Mouse (Mus musculus) retina, postnatal 7 days (tissue): ENCODE measurements around the gene Vim.
"Not testable (repeated sequence)": the region's sequence is repeated elsewhere in the genome, so short reads cannot be mapped to it uniquely, and the experiment has no call there.

Source experiments
- DNase-seq: peaks from one replicate; pipeline ENCODE4 v3.0.0-alpha.2; 2012; ENCODE audit warnings: low read depth, low spot score

Vim gene

DNA sequence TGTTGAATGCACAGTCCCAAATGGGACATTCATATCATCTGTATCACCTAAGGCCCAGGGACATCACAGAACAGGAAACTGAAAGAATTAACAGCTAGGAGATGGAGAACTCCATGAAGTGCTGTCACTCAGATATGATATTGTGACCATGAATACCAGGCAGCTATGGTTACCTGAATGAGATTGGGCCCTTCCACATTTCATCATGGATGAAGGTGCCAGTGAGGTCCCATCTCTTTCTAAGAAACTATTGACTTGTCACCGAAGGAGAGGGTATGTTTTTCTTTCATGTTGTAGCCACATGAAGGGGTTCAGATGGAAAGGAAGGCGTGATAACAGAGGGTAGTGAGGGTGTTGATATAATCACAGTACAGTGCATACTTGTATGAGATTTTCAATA, 13.3 kb upstream of the Vim start:
- DNase-seq, result no peak

DNA sequence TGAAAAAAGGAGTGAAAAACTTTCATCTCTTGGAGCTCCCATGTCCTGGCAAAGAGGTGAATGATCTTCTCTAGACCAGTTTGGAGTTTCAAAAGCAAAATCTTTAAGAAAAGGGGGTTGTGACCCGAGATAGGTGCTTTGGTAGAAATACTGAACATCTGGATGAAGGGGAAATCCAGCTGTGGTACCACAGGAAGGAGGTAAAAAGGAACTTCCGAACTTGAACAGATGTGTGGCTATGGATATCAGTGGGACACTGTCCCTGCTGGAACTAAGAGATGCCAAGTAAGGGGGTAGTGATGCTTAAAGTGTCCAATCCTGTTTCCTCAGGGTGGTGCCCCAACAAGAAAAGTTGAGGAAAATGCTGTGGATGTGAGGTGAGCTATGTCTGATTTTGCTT, 3.6 kb upstream of the Vim start:
- DNase-seq, result no peak

- no peak for DNase-seq
Observed at GRCm38 (mm10) chr2:13572101-13572553, 1.6 kb upstream of the Vim start.

- no peak for DNase-seq
Observed at GRCm38 (mm10) chr2:13572647-13573407, 900 bp upstream of the Vim start.

GRCm38 (mm10) chr2:13574066-13574800, 506 bp downstream of the Vim start:
- DNase-seq, result peak; percentile 46

- DNase-seq, result no peak
Observed at GRCm38 (mm10) chr2:13574801-13575150, 1.0 kb downstream of the Vim start.

DNA sequence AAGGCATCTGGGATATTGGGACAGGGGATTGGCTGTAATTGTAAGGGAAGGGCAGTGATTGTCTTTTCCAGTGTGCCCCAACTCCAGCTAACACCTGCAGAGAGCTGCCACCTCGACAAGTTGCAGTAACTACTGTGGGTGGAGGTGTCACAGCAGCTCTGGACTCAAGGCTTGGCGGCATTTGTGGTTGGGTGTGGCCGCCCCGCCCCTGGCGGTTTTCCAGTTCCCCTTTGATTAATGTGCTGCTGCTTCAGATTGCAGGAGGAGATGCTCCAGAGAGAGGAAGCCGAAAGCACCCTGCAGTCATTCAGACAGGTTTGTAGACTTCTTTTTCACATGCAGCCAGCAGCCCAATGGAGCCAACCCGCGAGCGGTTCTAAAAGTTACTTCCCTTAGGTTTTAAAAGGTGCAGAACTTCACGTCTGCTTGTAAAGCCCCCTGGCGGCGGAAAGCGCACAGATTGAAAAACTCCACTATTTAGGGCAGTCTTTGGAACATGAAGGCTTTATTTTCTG, 1.6 kb downstream of the Vim start:
- no peak for DNase-seq

DNA sequence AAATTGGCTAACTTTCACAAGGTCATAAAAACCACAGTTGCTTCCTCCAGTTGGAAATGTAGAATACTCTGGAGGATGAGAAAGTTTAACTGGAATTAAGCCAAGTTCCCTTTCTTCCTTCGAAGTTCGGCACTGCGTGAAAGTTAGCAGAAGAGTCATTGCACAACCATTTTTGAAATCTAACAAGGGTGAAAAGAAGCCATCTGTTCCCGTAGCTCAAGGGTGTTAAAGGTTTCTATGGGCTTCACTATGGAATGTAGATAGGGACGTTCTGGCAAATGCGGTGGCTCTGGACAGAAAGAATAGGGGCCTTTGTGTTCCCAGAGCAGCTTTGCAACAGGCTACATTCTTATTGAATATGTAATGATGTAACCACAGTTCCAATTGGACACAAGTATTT, 2.2 kb downstream of the Vim start:
- no peak for DNase-seq

GRCm38 (mm10) chr2:13577399-13577798, 3.7 kb downstream of the Vim start:
- DNase-seq, result no peak

- no peak for DNase-seq
Observed at GRCm38 (mm10) chr2:13578473-13579152, 4.9 kb downstream of the Vim start.

GRCm38 (mm10) chr2:13579315-13579714, 5.6 kb downstream of the Vim start:
- no peak for DNase-seq

- DNase-seq, result no peak
Observed at GRCm38 (mm10) chr2:13579991-13580390, 6.3 kb downstream of the Vim start.

GRCm38 (mm10) chr2:13582184-13582583, 8.5 kb downstream of the Vim start:
- DNase-seq, result no peak

DNA sequence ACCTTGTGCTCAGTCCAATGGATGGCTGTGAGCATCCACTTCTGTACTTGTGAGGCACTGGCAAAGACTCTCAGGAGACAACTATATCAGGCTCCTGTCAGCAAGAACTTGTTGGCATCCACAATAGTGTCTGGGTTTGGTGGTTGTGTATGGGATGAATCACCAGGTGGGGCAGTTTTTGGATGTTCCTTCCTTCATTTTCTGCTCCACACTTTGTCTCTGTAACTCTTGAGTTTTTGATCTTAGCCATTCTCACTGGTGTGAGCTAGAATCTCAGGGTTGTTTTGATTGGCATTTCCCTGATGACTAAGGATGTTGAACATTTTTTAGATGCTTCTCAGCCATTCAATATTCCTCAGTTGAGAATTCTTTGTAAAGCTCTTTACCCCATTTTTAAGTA, 10.0 kb downstream of the Vim start:
- DNase-seq, result not testable (repeated sequence)

DNA sequence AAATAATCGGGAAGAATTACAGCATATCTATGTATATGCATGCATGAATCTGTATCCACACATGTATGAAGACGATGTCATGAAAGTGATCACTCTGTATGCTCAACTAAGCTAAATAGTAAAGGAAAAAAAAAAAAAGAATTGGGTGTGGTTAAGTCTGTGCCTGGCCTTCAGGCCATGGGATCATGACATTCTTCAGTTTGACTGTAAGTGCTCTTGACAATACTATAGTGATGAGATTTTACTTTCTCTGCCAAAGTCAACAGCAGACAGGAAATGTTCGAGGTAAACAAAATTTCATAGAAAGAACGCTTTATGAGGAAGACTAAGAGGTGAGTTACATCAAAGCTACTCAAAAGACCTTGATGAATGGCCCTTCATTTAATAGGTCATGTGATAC, 19.6 kb downstream of the Vim start:
- no peak for DNase-seq

DNA sequence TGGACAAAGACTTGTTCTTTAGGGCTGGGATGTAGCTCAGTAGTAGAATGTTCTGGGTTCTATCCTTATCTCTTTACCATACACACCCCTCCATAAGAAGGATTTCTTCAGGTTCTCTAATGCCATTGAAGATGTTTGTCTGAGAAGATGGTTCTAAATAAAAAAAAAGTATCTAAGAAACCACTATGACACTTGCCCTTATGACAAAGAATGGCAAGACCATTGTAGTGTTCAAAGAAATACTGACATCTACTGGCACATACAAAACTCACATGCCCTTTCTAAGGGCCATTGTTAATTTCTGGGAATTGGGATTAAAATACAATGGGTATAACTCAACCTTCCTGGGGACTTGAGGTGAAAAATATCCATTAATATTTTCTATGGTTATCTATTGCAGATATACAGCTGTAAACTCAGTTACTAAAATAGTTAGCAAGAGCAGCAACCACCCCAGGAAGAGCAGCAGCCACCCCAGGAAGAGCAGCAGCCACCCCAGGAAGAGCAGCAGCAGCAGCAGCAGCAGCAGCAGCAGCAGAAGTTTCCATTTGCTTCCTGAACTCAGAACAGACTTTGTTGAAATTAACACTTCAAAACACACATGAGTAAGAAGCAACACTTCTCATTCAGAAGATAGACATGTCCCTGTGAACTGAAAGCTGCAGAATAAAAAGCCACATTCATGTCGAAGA, 23.4 kb downstream of the Vim start:
- no peak for DNase-seq

GRCm38 (mm10) chr2:13598166-13598565, 24.4 kb downstream of the Vim start:
- no peak for DNase-seq

DNA sequence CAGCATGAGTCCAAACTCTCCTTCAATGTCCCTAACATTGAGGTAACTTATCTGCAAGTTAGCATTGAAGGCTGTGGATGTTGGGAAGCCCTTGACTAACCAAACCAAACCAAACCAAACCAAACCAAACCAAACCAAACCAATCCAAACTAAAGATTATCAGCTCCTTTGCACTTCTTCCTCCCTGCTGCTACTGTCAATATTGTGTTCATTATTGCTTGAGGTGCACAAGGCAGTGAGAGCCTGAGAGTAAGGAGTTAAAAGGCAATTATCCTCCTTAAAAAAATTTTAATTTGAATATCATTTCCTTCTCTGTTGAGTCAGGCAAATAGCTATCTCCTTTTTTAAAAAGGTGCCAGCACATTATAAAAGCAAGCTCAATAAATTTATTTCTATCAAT, 29.4 kb downstream of the Vim start:
- no peak for DNase-seq

DNA sequence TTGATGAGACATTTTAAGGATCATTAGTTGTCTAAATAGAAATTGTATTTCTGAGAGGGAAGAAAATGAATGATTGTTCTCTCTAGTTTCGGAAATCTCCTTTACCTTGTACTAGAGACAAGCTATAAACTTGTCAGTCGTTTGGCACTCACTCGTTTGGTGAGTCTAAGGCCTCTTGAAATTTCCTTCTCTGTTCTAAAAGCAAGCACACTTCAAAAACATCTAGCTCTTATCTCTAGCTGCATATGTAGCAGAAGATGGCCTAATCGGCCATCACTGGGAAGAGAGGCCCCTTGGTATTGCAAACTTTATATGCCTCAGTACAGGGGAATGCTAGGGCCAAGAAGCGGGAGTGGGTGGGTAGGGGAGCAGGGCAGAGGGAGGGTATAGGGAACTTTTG, 29.9 kb downstream of the Vim start:
- not testable (repeated sequence) for DNase-seq

GRCm38 (mm10) chr2:13630136-13630832, 56.6 kb downstream of the Vim start:
- DNase-seq, result no peak
